Mouse (Mus musculus): Measurements from ENCODE around the gene Morc1. TPM values are rescaled to one million over a fixed set of nuclear protein-coding genes. Genes with fewer than 3 reads are reported as not detected.

Morc1 gene
- polyA plus RNA-seq, 1 experiment from 2014 or later, result 0.08 TPM

GRCm38 (mm10) chr16:48410125-48410524 lies 20.9 kb upstream of the Morc1 start:
- Histone ChIP-seq H3K4me2 (ENCODE audit: low read length) (no peak overlapping the region), H3K9me3 (replicated peaks; ENCODE audit: control insufficient read depth, low read length) (no peaks in the 10 kb centered on the region), H3K9ac (ENCODE audit: low read length) (no peak overlapping the region), H3K4me1 (ENCODE audit: control insufficient read depth, insufficient read depth, low read length) (no peaks in the 10 kb centered on the region), H3K27me3 (replicated peaks; ENCODE audit: control insufficient read depth, insufficient read depth, low read length) (no peaks in the 10 kb centered on the region), H3K27ac (ENCODE audit: low read depth, low read length) (no peak overlapping the region), H3K36me3 (ENCODE audit: control insufficient read depth, insufficient read depth, low read length) (no peaks in the 10 kb centered on the region), H3K4me3 (ENCODE audit: low read depth, low read length) (no peak overlapping the region)
- 86% methylated on average over 3 of the region's 3 CpGs for WGBS
- DNase-seq (ENCODE audit: low spot score), result no peak
- ATAC-seq, result no peak

- H3K9me3 ChIP-seq (replicated peaks; ENCODE audit: control insufficient read depth, low read length), result no peaks in the 10 kb centered on the region
- H3K27ac ChIP-seq (ENCODE audit: low read depth, low read length), result no peak within 1 kb of the TSS
- WGBS, result 94% methylated on average over 1 of the region's 1 CpGs
- no peaks in the 10 kb centered on the region for H3K4me1 ChIP-seq (ENCODE audit: control insufficient read depth, insufficient read depth, low read length)
- H3K4me3 ChIP-seq (ENCODE audit: low read depth, low read length), result no peak within 1 kb of the TSS
- DNase-seq (ENCODE audit: low spot score) (no peak), ATAC-seq (no peak)
- H3K27me3 ChIP-seq (replicated peaks; ENCODE audit: control insufficient read depth, insufficient read depth, low read length), result no peaks in the 10 kb centered on the region
- no peaks in the 10 kb centered on the region for H3K36me3 ChIP-seq (ENCODE audit: control insufficient read depth, insufficient read depth, low read length)
- H3K9ac ChIP-seq (ENCODE audit: low read length), result no peak within 1 kb of the TSS
- H3K4me2 ChIP-seq (ENCODE audit: low read length), result no peak within 1 kb of the TSS
Observed at GRCm38 (mm10) chr16:48412246-48412645, 18.8 kb upstream of the Morc1 start, which contains the start of gene Gm5485. TSS of gene Gm5485 (minus strand) at chr16:48412416.

GRCm38 (mm10) chr16:48418557-48418956 lies 12.5 kb upstream of the Morc1 start:
- 85% methylated on average over 3 of the region's 3 CpGs for WGBS
- Histone ChIP-seq H3K27me3 (replicated peaks; ENCODE audit: control insufficient read depth, insufficient read depth, low read length) (no peaks in the 10 kb centered on the region), H3K4me1 (ENCODE audit: control insufficient read depth, insufficient read depth, low read length) (no peaks in the 10 kb centered on the region), H3K36me3 (ENCODE audit: control insufficient read depth, insufficient read depth, low read length) (no peaks in the 10 kb centered on the region), H3K4me3 (ENCODE audit: low read depth, low read length) (no peak overlapping the region), H3K27ac (ENCODE audit: low read depth, low read length) (no peak overlapping the region), H3K9ac (ENCODE audit: low read length) (no peak overlapping the region), H3K4me2 (ENCODE audit: low read length) (no peak overlapping the region), H3K9me3 (replicated peaks; ENCODE audit: control insufficient read depth, low read length) (no peaks in the 10 kb centered on the region)
- ATAC-seq, result no peak
- DNase-seq (ENCODE audit: low spot score), result no peak

GRCm38 (mm10) chr16:48419035-48419434 lies 12.0 kb upstream of the Morc1 start:
- no peaks in the 10 kb centered on the region for H3K9me3 ChIP-seq (replicated peaks; ENCODE audit: control insufficient read depth, low read length)
- H3K4me2 ChIP-seq (ENCODE audit: low read length), result no peak overlapping the region
- no peak overlapping the region for H3K27ac ChIP-seq (ENCODE audit: low read depth, low read length)
- H3K4me1 ChIP-seq (ENCODE audit: control insufficient read depth, insufficient read depth, low read length), result no peaks in the 10 kb centered on the region
- 77% methylated on average over 2 of the region's 2 CpGs for WGBS
- DNase-seq (ENCODE audit: low spot score), result no peak
- no peak for ATAC-seq
- no peaks in the 10 kb centered on the region for H3K36me3 ChIP-seq (ENCODE audit: control insufficient read depth, insufficient read depth, low read length)
- no peak overlapping the region for H3K9ac ChIP-seq (ENCODE audit: low read length)
- H3K4me3 ChIP-seq (ENCODE audit: low read depth, low read length), result no peak overlapping the region
- no peaks in the 10 kb centered on the region for H3K27me3 ChIP-seq (replicated peaks; ENCODE audit: control insufficient read depth, insufficient read depth, low read length)

- H3K4me3 ChIP-seq (ENCODE audit: low read depth, low read length), result no peak overlapping the region
- H3K4me2 ChIP-seq (ENCODE audit: low read length), result no peak overlapping the region
- ATAC-seq (no peak), DNase-seq (ENCODE audit: low spot score) (no peak)
- H3K9ac ChIP-seq (ENCODE audit: low read length), result no peak overlapping the region
- H3K4me1 ChIP-seq (ENCODE audit: control insufficient read depth, insufficient read depth, low read length), result no peaks in the 10 kb centered on the region
- H3K27ac ChIP-seq (ENCODE audit: low read depth, low read length), result no peak overlapping the region
- H3K9me3 ChIP-seq (replicated peaks; ENCODE audit: control insufficient read depth, low read length), result no peaks in the 10 kb centered on the region
- 17% methylated on average over 2 of the region's 2 CpGs for WGBS
- H3K27me3 ChIP-seq (replicated peaks; ENCODE audit: control insufficient read depth, insufficient read depth, low read length), result no peaks in the 10 kb centered on the region
- H3K36me3 ChIP-seq (ENCODE audit: control insufficient read depth, insufficient read depth, low read length), result no peaks in the 10 kb centered on the region
Observed at GRCm38 (mm10) chr16:48422501-48422900, 8.5 kb upstream of the Morc1 start.

GRCm38 (mm10) chr16:48424069-48424468 lies 7.0 kb upstream of the Morc1 start:
- no peak overlapping the region for H3K4me3 ChIP-seq (ENCODE audit: low read depth, low read length)
- H3K27ac ChIP-seq (ENCODE audit: low read depth, low read length), result no peak overlapping the region
- H3K9me3 ChIP-seq (replicated peaks; ENCODE audit: control insufficient read depth, low read length), result no peaks in the 10 kb centered on the region
- no peaks in the 10 kb centered on the region for H3K4me1 ChIP-seq (ENCODE audit: control insufficient read depth, insufficient read depth, low read length)
- H3K36me3 ChIP-seq (ENCODE audit: control insufficient read depth, insufficient read depth, low read length), result no peaks in the 10 kb centered on the region
- H3K9ac ChIP-seq (ENCODE audit: low read length), result no peak overlapping the region
- no peak overlapping the region for H3K4me2 ChIP-seq (ENCODE audit: low read length)
- H3K27me3 ChIP-seq (replicated peaks; ENCODE audit: control insufficient read depth, insufficient read depth, low read length), result no peaks in the 10 kb centered on the region
- no peak for ATAC-seq
- DNase-seq (ENCODE audit: low spot score), result no peak
- WGBS, result 91% methylated on average over 4 of the region's 4 CpGs

GRCm38 (mm10) chr16:48429427-48429826 lies 1.6 kb upstream of the Morc1 start:
- H3K9me3 ChIP-seq (replicated peaks; ENCODE audit: control insufficient read depth, low read length), result no peaks in the 10 kb centered on the region
- ATAC-seq (peak; percentile 50; the same call in 1 of the 2 replicates), DNase-seq (ENCODE audit: low spot score) (peak; percentile 22)
- no peak overlapping the region for H3K4me2 ChIP-seq (ENCODE audit: low read length)
- H3K4me3 ChIP-seq (ENCODE audit: low read depth, low read length), result no peak overlapping the region
- no peaks in the 10 kb centered on the region for H3K27me3 ChIP-seq (replicated peaks; ENCODE audit: control insufficient read depth, insufficient read depth, low read length)
- 50% methylated on average over 1 of the region's 1 CpGs for WGBS
- no peak overlapping the region for H3K27ac ChIP-seq (ENCODE audit: low read depth, low read length)
- H3K4me1 ChIP-seq (ENCODE audit: control insufficient read depth, insufficient read depth, low read length), result no peaks in the 10 kb centered on the region
- no peak overlapping the region for H3K9ac ChIP-seq (ENCODE audit: low read length)
- no peaks in the 10 kb centered on the region for H3K36me3 ChIP-seq (ENCODE audit: control insufficient read depth, insufficient read depth, low read length)

GRCm38 (mm10) chr16:48435454-48435853 lies 4.4 kb downstream of the Morc1 start:
- no peak for DNase-seq (ENCODE audit: low spot score)
- no peak overlapping the region for H3K27ac ChIP-seq (ENCODE audit: low read depth, low read length)
- no peaks in the 10 kb centered on the region for H3K27me3 ChIP-seq (replicated peaks; ENCODE audit: control insufficient read depth, insufficient read depth, low read length)
- H3K4me3 ChIP-seq (ENCODE audit: low read depth, low read length), result no peak overlapping the region
- no peaks in the 10 kb centered on the region for H3K4me1 ChIP-seq (ENCODE audit: control insufficient read depth, insufficient read depth, low read length)
- H3K9me3 ChIP-seq (replicated peaks; ENCODE audit: control insufficient read depth, low read length), result no peaks in the 10 kb centered on the region
- no peak overlapping the region for H3K4me2 ChIP-seq (ENCODE audit: low read length)
- H3K9ac ChIP-seq (ENCODE audit: low read length), result no peak overlapping the region
- no peak for ATAC-seq
- no peaks in the 10 kb centered on the region for H3K36me3 ChIP-seq (ENCODE audit: control insufficient read depth, insufficient read depth, low read length)
- WGBS, result 10% methylated on average over 1 of the region's 1 CpGs

- Histone ChIP-seq H3K27me3 (replicated peaks; ENCODE audit: control insufficient read depth, insufficient read depth, low read length) (no peaks in the 10 kb centered on the region), H3K9me3 (replicated peaks; ENCODE audit: control insufficient read depth, low read length) (no peaks in the 10 kb centered on the region), H3K4me2 (ENCODE audit: low read length) (no peak overlapping the region), H3K9ac (ENCODE audit: low read length) (no peak overlapping the region), H3K4me3 (ENCODE audit: low read depth, low read length) (no peak overlapping the region), H3K27ac (ENCODE audit: low read depth, low read length) (no peak overlapping the region), H3K36me3 (ENCODE audit: control insufficient read depth, insufficient read depth, low read length) (no peaks in the 10 kb centered on the region), H3K4me1 (ENCODE audit: control insufficient read depth, insufficient read depth, low read length) (no peaks in the 10 kb centered on the region)
- ATAC-seq (0 out of 2 replicates have a peak, but pooled peaks have one; percentile 20), DNase-seq (ENCODE audit: low spot score) (no peak)
Observed at GRCm38 (mm10) chr16:48437476-48437875, 6.4 kb downstream of the Morc1 start.
